Comparison of ENCODE assay signal across 23 mouse cellular contexts in the genomic region with DNA sequence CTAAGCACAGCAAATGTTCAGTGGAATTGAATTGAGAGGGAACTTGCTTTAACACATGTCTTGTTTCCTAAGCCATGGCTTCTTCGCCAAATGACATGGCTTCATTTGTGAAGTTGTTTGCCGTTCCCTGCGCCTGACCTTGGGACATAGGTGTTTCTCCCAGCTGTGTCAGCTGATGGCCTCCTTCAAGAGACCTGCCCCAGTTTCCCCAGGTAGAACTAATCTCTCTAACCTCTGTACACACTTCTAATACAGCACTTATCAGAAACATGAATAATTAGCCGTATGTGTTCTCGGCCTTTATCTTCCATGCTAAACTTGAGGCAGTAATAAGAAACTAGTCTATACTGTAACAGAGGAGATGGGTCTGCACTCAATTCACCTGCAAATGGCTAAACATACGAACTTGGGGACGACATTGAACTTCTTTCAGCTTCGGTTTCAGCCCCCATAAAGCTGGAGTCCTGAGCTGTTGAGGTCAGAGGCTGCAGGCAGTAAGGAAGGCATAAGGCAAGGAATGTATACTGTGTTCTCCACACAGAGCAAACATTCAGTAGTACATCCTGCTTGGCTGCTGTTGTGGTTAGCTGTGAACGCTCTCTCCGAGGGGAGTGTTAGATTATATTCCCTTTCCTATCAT. TPM values are rescaled to one million over a fixed set of nuclear protein-coding genes. Genes with fewer than 3 reads are reported as not detected.
DNase-seq lines count a peak whose midpoint lies in the region; ATAC-seq and TF ChIP-seq lines count a peak whose summit lies in the region.
"Had no signal": no experiment of that assay in that cellular context is flagged by ENCODE, and none has a peak within 500 bp of the region (broad histone marks: within the 10 kb centered on the region; RNA-seq: fewer than 3 reads in every experiment).

No protein-coding gene starts in this region.

- peak; percentile 34 for DNase-seq in heart, adult 11 months
- no peak for DNase-seq in heart, postnatal 25 days (ENCODE audit: low spot score)
- DNase-seq in liver, adult 2 months (ENCODE audit: extremely low read depth, low read depth, low spot score) = peak; percentile 78
- no peak for DNase-seq in liver
- no peak for DNase-seq in urinary bladder, postnatal 36 days (ENCODE audit: low spot score in 2 of 2)
- DNase-seq: adrenal gland, postnatal 25 days; cerebellum, adult 9-10 months; layer of hippocampus, adult 9-11 months; thymus, postnatal 14 days had no signal

- 17% methylated on average over 10 of the region's 10 CpGs for WGBS in liver, adult 2 months
- WGBS in intestine, embryonic 16.5 days = 33% methylated on average over 10 of the region's 10 CpGs
- 53% methylated on average over 10 of the region's 10 CpGs for WGBS in stomach, embryonic 15.5 days

- peaks cover 17% of the 10 kb centered on the region for H3K4me1 ChIP-seq in liver, adult 2 months (ENCODE audit: control insufficient read depth, insufficient read depth, low read length)
- peaks cover 4% of the 10 kb centered on the region; the same call in 1 of the 2 replicates for H3K4me1 ChIP-seq in intestine, embryonic 16.5 days (ENCODE audit: control insufficient read depth, insufficient read depth, low read length)
- H3K4me1 ChIP-seq in stomach, embryonic 15.5 days = 0 out of 2 replicates have a peak, but pooled peaks cover 4% of the 10 kb centered on the region
- H3K4me1 ChIP-seq: hindbrain, embryonic 10.5 days; limb, embryonic 10.5 days; neural tube, embryonic 13.5 days had no signal

- H3K4me2 ChIP-seq in intestine, embryonic 16.5 days (ENCODE audit: low read depth, low read length) = peak overlapping the region; percentile 57
- H3K4me2 ChIP-seq in stomach, embryonic 15.5 days = peak overlapping the region; percentile 5; the same call in 1 of the 2 replicates
- H3K4me2 ChIP-seq: heart, embryonic 11.5 days; liver, embryonic 11.5 days; neural tube, embryonic 13.5 days had no signal

- TF ChIP-seq POLR2A in liver, adult 2 months (IDR thresholded peaks at IDR 0.05; ENCODE audit: extremely low read depth, insufficient read depth, low read length) = no peak

- H3K79me2 ChIP-seq in liver, adult 2 months (ENCODE audit: control insufficient read depth, insufficient read depth, low read length) = peaks cover 33% of the 10 kb centered on the region; the same call in 1 of the 2 replicates

- intact Hi-C loops in heart, postnatal 25 days (cut with DNase I) = no loop called here

- H3K27ac ChIP-seq in liver, adult 2 months (replicated peaks; ENCODE audit: insufficient read depth, low read depth, low read length) = peak overlapping the region; percentile 99
- peak overlapping the region; percentile 89 for H3K27ac ChIP-seq in intestine, embryonic 16.5 days (ENCODE audit: low read length)
- H3K27ac ChIP-seq in stomach, embryonic 15.5 days = peak overlapping the region; percentile 71
- H3K27ac ChIP-seq: hindbrain, embryonic 10.5 days; hindbrain, postnatal 0 days; limb, embryonic 10.5 days; macrophage; neural tube, embryonic 13.5 days had no signal

- TF ChIP-seq CTCF in liver, adult 2 months (IDR thresholded peaks at IDR 0.05; ENCODE audit: low read depth, low read length) = no peak

- peak overlapping the region; percentile 57 for H3K4me3 ChIP-seq in liver, adult 2 months (ENCODE audit: insufficient read depth, low read depth, low read length)
- peak overlapping the region; percentile 48 for H3K4me3 ChIP-seq in intestine, embryonic 16.5 days (ENCODE audit: low read length)
- no peak overlapping the region; the same call in 1 of the 2 replicates for H3K4me3 ChIP-seq in stomach, embryonic 15.5 days (replicated peaks)
- H3K4me3 ChIP-seq: hindbrain, embryonic 10.5 days; limb, embryonic 10.5 days; myocyte; neural tube, embryonic 13.5 days had no signal

- ATAC-seq in intestine, embryonic 16.5 days = peak; percentile 80
- ATAC-seq in stomach, embryonic 15.5 days (ENCODE audit: insufficient read depth, low FRiP score, low read depth) = peak; percentile 86
- no peak for ATAC-seq in granulocyte monocyte progenitor cell, adult 5-6 weeks (replicated peaks; ENCODE audit: poor library complexity, severe bottlenecking)
- ATAC-seq: forebrain, embryonic 14.5 days; hindbrain, postnatal 0 days; midbrain, embryonic 16.5 days had no signal

- H3K36me3 ChIP-seq in liver, adult 2 months (ENCODE audit: control insufficient read depth, insufficient read depth, low read length) = peaks cover 23% of the 10 kb centered on the region
- no peaks in the 10 kb centered on the region for H3K36me3 ChIP-seq in intestine, embryonic 16.5 days (ENCODE audit: control insufficient read depth, insufficient read depth, low read length)
- no peaks in the 10 kb centered on the region for H3K36me3 ChIP-seq in stomach, embryonic 15.5 days
- H3K36me3 ChIP-seq: hindbrain, embryonic 10.5 days; limb, embryonic 10.5 days; neural tube, embryonic 13.5 days had no signal

- H3K27me3 ChIP-seq in liver, adult 2 months (ENCODE audit: control insufficient read depth, insufficient read depth, low read length) = no peaks in the 10 kb centered on the region
- H3K27me3 ChIP-seq in intestine, embryonic 16.5 days (replicated peaks; ENCODE audit: control insufficient read depth, insufficient read depth, low read length) = no peaks in the 10 kb centered on the region
- no peaks in the 10 kb centered on the region for H3K27me3 ChIP-seq in stomach, embryonic 15.5 days (replicated peaks)
- H3K27me3 ChIP-seq: neural tube, embryonic 13.5 days had no signal

- H3K9ac ChIP-seq in liver, adult 2 months (ENCODE audit: low read depth, low read length) = peak overlapping the region; percentile 98
- H3K9ac ChIP-seq in intestine, embryonic 16.5 days (ENCODE audit: low read depth, low read length) = peak overlapping the region; percentile 58
- no peak overlapping the region for H3K9ac ChIP-seq in stomach, embryonic 15.5 days
- H3K9ac ChIP-seq: neural tube, embryonic 13.5 days had no signal

- H3K9me3 ChIP-seq in intestine, embryonic 16.5 days (ENCODE audit: control insufficient read depth, low read length) = no peaks in the 10 kb centered on the region
- no peaks in the 10 kb centered on the region for H3K9me3 ChIP-seq in stomach, embryonic 15.5 days
- H3K9me3 ChIP-seq: hindbrain, embryonic 10.5 days; limb, embryonic 10.5 days; neural tube, embryonic 13.5 days had no signal

RNA-seq across cellular contexts. Expression of a gene that starts 28.3 kb away (rescaled TPM):
- total RNA-seq in heart, postnatal 25 days (2021) = under 1 TPM; 0.17 to 0.42 TPM
- 131 and 168 TPM in 2 replicates for total RNA-seq in liver, adult 2 months (2014; rRNA removed)
- polyA plus RNA-seq in liver, adult 2 months (2012; rRNA removed) = 52.2 and 58.4 TPM in 2 replicates
- polyA plus RNA-seq in intestine, embryonic 16.5 days (2015; fragmentation: Nextera tagmentation; extraction: Ambion mirVana) = 84.0 and 108 TPM in 2 replicates
- 9.9 and 12.0 TPM in 2 replicates for polyA plus RNA-seq in stomach, embryonic 15.5 days (2015; fragmentation: Nextera tagmentation; extraction: Ambion mirVana)
- total RNA-seq in granulocyte monocyte progenitor cell, adult 5-6 weeks (2014; fragmentation: Nextera tagmentation) = not detected in 2 replicates
- not detected in 2 replicates for total RNA-seq in granulocyte monocyte progenitor cell, adult 5-6 weeks (2017)
- total RNA-seq: hindbrain, postnatal 0 days had no signal
- polyA plus RNA-seq: embryonic facial prominence, embryonic 14.5 days; hindbrain, embryonic 10.5 days; limb, embryonic 10.5 days; macrophage; midbrain, embryonic 16.5 days; myocyte; neural tube, embryonic 13.5 days had no signal

Comparison
In these comparisons a context has a peak if more than half of its experiments do, and no peak if none do; other contexts are left out.
1. DNase-seq: peak in heart, adult 11 months (single experiment) and liver, adult 2 months (single experiment); none in heart, postnatal 25 days (single experiment), liver (single experiment) and urinary bladder, postnatal 36 days (0 of 2).
2. RNA of a gene that starts 28.3 kb away (total RNA-seq): 131 to 168 TPM in liver, adult 2 months; 0.17 to 0.42 TPM in heart, postnatal 25 days and not detected in granulocyte monocyte progenitor cell, adult 5-6 weeks; every median in the first group is over 10 times any median in the second.
3. Peak in every context shown above with its lines, with median percentiles within 50 percentile points of each other: H3K27ac ChIP-seq.